Comparison of ENCODE assay signal across 9 mouse cellular contexts in genomic region chr4:117270278-117270677, GRCm38 (mm10). TPM values are rescaled to one million over a fixed set of nuclear protein-coding genes. Genes with fewer than 3 reads are reported as not detected.
A peak's percentile ranks its signal among the peaks of the same experiment; 100 is the strongest.
DNase-seq lines count a peak whose midpoint lies in the region; ATAC-seq and TF ChIP-seq lines count a peak whose summit lies in the region.
"Had no signal": no experiment of that assay in that cellular context is flagged by ENCODE, and none has a peak within 500 bp of the region (broad histone marks: within the 10 kb centered on the region; RNA-seq: fewer than 3 reads in every experiment).

No protein-coding gene starts in this region.

- WGBS in kidney, postnatal 0 days, result 16% methylated on average over 6 of the region's 6 CpGs
- 17% methylated on average over 6 of the region's 6 CpGs for WGBS in liver, embryonic 11.5 days

- H3K27me3 ChIP-seq in kidney, postnatal 0 days (ENCODE audit: insufficient read depth, low read length), result no peaks in the 10 kb centered on the region
- H3K27me3 ChIP-seq in liver, embryonic 11.5 days (replicated peaks; ENCODE audit: control insufficient read depth, insufficient read depth, low read length), result no peaks in the 10 kb centered on the region
- H3K27me3 ChIP-seq in splenic B cell, adult 2 months (ENCODE audit: control insufficient read depth, insufficient read depth, low read length, poor library complexity, severe bottlenecking), result no peaks in the 10 kb centered on the region
- H3K27me3 ChIP-seq: embryonic facial prominence, embryonic 15.5 days had no signal

- H3K4me2 ChIP-seq in kidney, postnatal 0 days (ENCODE audit: low read length), result no peak overlapping the region
- no peak overlapping the region for H3K4me2 ChIP-seq in liver, embryonic 11.5 days
- H3K4me2 ChIP-seq: embryonic facial prominence, embryonic 15.5 days had no signal

- peaks cover 23% of the 10 kb centered on the region for H3K36me3 ChIP-seq in kidney, postnatal 0 days (ENCODE audit: insufficient read depth, low read length)
- H3K36me3 ChIP-seq in liver, embryonic 11.5 days (ENCODE audit: control insufficient read depth, insufficient read depth, low read length), result peaks cover 31% of the 10 kb centered on the region
- peaks cover 4% of the 10 kb centered on the region; the same call in 1 of the 2 replicates for H3K36me3 ChIP-seq in splenic B cell, adult 2 months (ENCODE audit: control insufficient read depth, insufficient read depth, low read length, poor library complexity, severe bottlenecking)

- peak; percentile 93 for TF ChIP-seq CTCF in kidney, postnatal 0 days (IDR thresholded peaks at IDR 0.05; ENCODE audit: low read depth)

- DNase-seq in 416B (ENCODE audit: low read depth), result peak; percentile 81
- DNase-seq in embryo, embryonic 9.5 days (ENCODE audit: extremely low spot score), result peak; percentile 77
- DNase-seq in kidney, postnatal 0 days (ENCODE audit: low spot score), result peak; percentile 90
- peak; percentile 68 for DNase-seq in liver, embryonic 11.5 days (ENCODE audit: low spot score)
- DNase-seq in natural killer cell, adult 2 months (ENCODE audit: low spot score in 2 of 2), result peak; percentile 46 to 66
- peak; percentile 82 for DNase-seq in splenic B cell, adult 2 months (ENCODE audit: low read depth, low spot score)

- H3K9ac ChIP-seq in kidney, postnatal 0 days (ENCODE audit: low read depth, low read length), result no peak overlapping the region
- no peak overlapping the region for H3K9ac ChIP-seq in liver, embryonic 11.5 days (ENCODE audit: low read depth, low read length)
- H3K9ac ChIP-seq: embryonic facial prominence, embryonic 15.5 days had no signal

- ATAC-seq in activated CD4-positive, CD25-positive, alpha-beta regulatory T cell, adult 4 months, result peak; percentile 68
- ATAC-seq in granulocyte monocyte progenitor cell, adult 5-6 weeks (replicated peaks; ENCODE audit: poor library complexity, severe bottlenecking), result peak; percentile 57
- peak; percentile 26; the same call in 1 of the 2 replicates for ATAC-seq in kidney, postnatal 0 days (replicated peaks; ENCODE audit: low FRiP score, low read depth)
- peak; percentile 60 for ATAC-seq in liver, embryonic 11.5 days (replicated peaks; ENCODE audit: low FRiP score)

- H3K27ac ChIP-seq in kidney, postnatal 0 days, result no peak overlapping the region
- H3K27ac ChIP-seq in liver, embryonic 11.5 days (ENCODE audit: low read depth, low read length), result no peak overlapping the region
- H3K27ac ChIP-seq: embryonic facial prominence, embryonic 15.5 days had no signal

- H3K9me3 ChIP-seq in kidney, postnatal 0 days (replicated peaks; ENCODE audit: low read length), result no peaks in the 10 kb centered on the region; the same call in 1 of the 2 replicates
- peaks cover 6% of the 10 kb centered on the region for H3K9me3 ChIP-seq in liver, embryonic 11.5 days (ENCODE audit: control insufficient read depth, low read length)
- H3K9me3 ChIP-seq: embryonic facial prominence, embryonic 15.5 days had no signal

- no peak overlapping the region for H3K4me3 ChIP-seq in kidney, postnatal 0 days (replicated peaks; ENCODE audit: low read depth, low read length)
- no peak overlapping the region for H3K4me3 ChIP-seq in liver, embryonic 11.5 days (ENCODE audit: low read depth, low read length)
- H3K4me3 ChIP-seq: embryonic facial prominence, embryonic 15.5 days had no signal

- no peaks in the 10 kb centered on the region for H3K4me1 ChIP-seq in kidney, postnatal 0 days (replicated peaks; ENCODE audit: insufficient read depth, low read length)
- H3K4me1 ChIP-seq in liver, embryonic 11.5 days (replicated peaks; ENCODE audit: control insufficient read depth, insufficient read depth, low read length), result no peaks in the 10 kb centered on the region
- H3K4me1 ChIP-seq: embryonic facial prominence, embryonic 15.5 days had no signal

RNA-seq across cellular contexts. Expression of gene Armh1, which starts 18.4 kb away (rescaled TPM):
- polyA plus RNA-seq in activated CD4-positive, CD25-positive, alpha-beta regulatory T cell, adult 4 months (2017; shearing (Covaris generic)), result not detected
- total RNA-seq in granulocyte monocyte progenitor cell, adult 5-6 weeks (2014; fragmentation: Nextera tagmentation), result not detected in 2 replicates
- total RNA-seq in granulocyte monocyte progenitor cell, adult 5-6 weeks (2017), result not detected in 2 replicates
- polyA plus RNA-seq in kidney, postnatal 0 days (2015; fragmentation: Nextera tagmentation; extraction: Ambion mirVana), result 0.18 and 0.59 TPM in 2 replicates
- polyA plus RNA-seq in liver, embryonic 11.5 days (2014; fragmentation: Nextera tagmentation; extraction: Ambion mirVana), result not detected in 2 replicates

RNA-seq across cellular contexts. Expression of gene Tmem53, which starts 18.5 kb away (rescaled TPM):
- 1 to 10 TPM in 1 of 2 experiments, not detected in 1; 1.6 TPM for polyA plus RNA-seq in activated CD4-positive, CD25-positive, alpha-beta regulatory T cell, adult 4 months (2017; shearing (Covaris generic))
- total RNA-seq in granulocyte monocyte progenitor cell, adult 5-6 weeks (2014; fragmentation: Nextera tagmentation), result 3.7 and 5.1 TPM in 2 replicates
- 0.36 and 4.8 TPM in 2 replicates for total RNA-seq in granulocyte monocyte progenitor cell, adult 5-6 weeks (2017)
- polyA plus RNA-seq in kidney, postnatal 0 days (2015; fragmentation: Nextera tagmentation; extraction: Ambion mirVana), result 34.4 and 40.5 TPM in 2 replicates
- 3.1 and 4.9 TPM in 2 replicates for polyA plus RNA-seq in liver, embryonic 11.5 days (2014; fragmentation: Nextera tagmentation; extraction: Ambion mirVana)
